Mouse (Mus musculus): ENCODE measurements around the gene Slc43a3. TPM values are rescaled to one million over a fixed set of nuclear protein-coding genes. Genes with fewer than 3 reads are reported as not detected.
A peak's percentile ranks its signal among the peaks of the same experiment; 100 is the strongest.

Slc43a3 gene
- total RNA-seq, 2 experiments from 2014 or later = 0.30 to 0.58 TPM

DNA sequence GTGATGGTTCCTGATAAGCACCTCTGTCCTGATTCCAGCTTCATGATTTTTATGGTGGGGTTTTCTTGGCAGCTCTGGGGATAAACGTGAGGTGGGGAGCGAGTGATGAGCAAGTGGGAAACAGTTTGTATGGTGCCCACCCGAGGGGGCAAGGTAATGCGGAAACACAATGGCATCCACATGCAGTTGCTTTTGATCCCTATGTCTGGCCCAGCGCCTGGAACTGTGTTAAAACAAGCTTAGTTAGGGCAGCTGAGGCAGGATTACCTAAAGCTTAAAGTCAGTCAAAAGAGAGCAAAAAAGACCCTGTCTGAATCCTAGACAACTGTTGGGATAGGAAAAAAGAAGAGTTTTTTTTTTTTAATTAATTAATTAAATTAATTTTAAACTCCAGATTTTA, 1.3 kb upstream of the Slc43a3 start:
- DNase-seq (ENCODE audit: low spot score in 2 of 2) = no peak

DNA sequence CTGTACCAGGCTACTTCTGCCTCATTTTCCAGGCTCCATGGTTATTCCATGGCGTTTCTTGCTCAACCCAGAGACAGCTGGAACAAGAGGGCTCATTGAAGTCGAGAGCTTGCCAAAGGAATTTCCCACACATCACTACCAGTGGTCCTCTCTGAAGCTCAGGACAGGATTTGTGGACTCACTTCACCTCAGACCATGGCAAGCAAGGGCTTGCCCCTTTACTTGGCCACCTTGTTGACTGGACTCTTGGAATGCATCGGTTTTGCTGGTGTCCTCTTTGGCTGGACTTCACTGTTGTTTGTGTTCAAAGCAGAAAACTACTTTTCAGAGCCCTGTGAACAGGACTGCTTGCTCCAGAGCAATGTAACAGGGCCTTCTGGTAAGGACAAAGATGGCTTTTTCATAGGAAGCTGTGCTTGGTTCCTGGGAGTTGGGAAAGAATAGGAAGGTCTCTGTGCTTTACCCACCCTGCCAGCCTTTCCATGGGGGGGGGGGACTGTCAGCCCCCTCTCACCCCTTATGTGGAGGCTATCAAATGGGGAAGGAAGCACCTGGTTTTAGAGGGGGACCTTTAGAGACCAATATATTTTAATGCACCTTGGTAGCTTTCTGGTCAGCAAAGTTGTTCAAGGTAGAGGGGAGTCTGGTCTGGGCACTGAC, 1.2 kb downstream of the Slc43a3 start:
- DNase-seq (ENCODE audit: low spot score in 2 of 2) = no peak

DNA sequence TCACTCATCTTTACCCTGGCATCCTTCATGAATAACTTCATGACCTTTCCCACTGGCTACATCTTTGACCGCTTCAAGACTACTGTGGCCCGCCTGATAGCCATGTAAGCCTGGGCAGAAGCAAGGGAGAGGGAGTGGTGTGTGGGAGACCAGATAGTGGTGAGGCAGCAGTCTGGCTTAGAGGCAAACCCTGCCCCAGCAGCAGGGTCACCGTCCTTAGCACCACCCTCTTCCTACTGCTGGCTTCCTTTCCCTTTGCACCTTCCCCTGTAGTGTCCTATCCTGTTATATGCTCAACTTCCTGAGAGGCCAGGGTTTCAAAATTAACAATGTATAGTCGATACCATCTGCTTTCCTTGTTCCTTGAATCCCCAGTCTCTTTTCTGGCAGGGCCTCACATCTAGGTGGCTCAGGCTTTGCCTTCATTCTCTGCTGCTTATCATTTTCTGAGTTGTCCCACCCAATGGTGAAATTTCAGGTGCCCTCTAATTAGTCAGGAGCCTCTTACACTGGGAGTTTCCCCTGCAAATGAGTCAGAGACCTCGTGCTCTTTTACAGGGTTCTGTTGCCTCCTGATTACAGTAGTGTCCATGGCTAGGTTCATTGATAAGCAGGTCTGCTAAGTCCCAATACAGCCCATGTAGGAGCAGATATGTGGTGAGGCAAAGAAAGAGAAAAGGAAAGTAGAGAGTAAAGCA, 2.0 kb downstream of the Slc43a3 start:
- DNase-seq (ENCODE audit: low spot score in 2 of 2) = no peak

DNA sequence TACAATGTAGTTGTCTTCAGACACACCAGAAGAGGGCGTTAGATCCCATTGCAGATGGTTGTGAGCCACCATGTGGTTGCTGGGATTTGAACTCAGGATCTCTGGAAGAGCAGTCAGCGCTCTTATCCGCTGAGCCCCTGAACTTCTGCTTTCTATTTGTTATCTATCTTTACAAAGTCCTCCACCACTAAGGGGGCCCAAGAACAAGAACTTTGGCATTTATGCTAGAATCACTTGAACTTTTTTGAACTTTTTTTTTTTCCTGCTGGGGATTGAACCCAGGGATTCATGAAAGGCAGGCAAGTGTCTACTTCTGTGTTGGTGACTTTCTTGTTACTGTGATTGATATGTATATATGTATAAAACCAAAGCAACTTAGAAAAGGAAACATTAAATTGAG, 2.9 kb downstream of the Slc43a3 start:
- no peak for DNase-seq (ENCODE audit: low spot score in 2 of 2)

DNA sequence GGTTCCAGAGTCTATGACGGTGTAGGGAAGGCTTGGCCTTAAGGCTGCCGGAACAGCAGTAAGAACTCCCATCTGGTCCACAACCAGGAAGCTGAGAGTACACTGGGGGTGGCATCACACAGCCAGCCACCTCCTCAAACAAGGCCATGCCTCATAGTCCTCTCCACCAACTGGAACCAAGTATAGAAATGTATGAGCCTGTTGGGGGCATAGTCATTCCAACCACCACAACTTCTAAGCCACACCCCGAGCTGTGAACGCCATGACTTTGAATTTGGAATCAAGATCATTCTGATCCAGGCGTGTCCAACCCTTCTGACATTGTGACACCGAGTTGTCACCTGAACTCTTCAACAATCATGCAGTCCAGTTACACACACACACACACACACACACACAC, 3.3 kb downstream of the Slc43a3 start:
- DNase-seq (ENCODE audit: low spot score in 2 of 2) = no peak

DNA sequence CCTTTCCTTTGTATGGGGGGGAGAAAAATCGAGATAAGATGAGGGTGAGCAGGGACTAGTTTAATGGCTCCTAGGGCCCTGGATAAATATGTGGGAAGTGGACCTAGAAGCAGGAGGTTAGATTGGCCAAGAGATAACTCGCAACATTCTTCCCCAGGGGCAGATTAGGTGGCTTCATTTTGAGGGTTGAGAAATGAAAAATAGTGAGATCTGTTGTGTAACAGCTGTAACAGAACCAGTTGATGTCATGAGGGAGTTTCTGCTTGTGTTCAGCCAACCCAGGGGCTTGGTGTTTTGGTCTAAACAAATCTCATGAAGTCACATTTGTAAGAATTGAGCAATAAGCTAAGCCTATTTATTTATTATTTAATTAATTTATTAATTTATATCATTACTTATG, 5.0 kb downstream of the Slc43a3 start:
- no peak for DNase-seq (ENCODE audit: low spot score in 2 of 2)

DNA sequence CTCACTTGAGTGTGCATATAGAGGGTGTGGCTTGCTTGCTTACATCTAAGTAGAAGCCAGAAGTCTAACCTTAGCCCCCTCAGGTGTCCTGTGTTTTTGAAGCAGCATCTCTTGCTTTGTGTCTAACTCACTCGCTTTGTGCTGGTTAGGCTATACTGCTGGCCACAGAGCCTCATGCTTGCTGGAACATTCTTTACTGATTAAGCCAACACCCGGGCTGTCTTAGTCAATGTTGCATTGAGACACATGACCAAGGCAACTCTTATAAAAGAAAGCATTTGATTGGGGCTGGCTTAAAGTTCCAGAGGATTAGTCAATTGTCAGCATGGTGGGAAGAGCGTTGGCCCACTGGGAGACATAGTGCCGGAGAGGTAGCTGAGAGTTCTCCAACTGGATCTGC, 5.4 kb downstream of the Slc43a3 start:
- no peak for DNase-seq (ENCODE audit: low spot score in 2 of 2)

DNA sequence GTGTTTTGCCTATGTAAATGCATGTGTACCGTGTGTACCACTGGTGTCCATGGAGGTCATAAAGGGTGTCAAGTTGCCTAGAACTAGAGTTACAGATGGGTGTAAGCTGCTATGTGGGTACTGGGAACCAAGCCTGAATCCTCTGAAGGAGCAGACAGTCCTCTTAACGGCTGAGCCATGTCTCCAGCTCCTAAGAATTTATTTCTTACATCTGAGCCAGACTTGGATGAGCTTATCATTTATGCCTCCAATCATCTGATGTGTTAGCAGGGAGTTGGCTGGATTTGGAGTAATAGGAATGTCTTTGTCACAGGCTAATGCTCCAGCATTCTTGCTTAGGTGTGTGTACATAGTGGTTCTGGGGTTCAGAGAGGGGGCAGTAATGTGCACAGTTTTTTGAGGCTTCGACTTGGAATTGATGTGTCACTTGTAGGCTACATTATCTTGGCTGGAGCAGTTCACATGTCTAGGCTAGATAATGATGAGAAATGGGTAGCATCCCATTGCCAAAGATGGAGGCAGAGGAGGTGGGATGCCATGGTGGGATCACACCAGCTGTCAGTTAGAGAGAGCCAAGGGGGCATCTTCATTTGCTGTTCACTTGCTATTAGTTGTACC, 10.9 kb downstream of the Slc43a3 start:
- DNase-seq (ENCODE audit: low spot score in 2 of 2) = no peak

DNA sequence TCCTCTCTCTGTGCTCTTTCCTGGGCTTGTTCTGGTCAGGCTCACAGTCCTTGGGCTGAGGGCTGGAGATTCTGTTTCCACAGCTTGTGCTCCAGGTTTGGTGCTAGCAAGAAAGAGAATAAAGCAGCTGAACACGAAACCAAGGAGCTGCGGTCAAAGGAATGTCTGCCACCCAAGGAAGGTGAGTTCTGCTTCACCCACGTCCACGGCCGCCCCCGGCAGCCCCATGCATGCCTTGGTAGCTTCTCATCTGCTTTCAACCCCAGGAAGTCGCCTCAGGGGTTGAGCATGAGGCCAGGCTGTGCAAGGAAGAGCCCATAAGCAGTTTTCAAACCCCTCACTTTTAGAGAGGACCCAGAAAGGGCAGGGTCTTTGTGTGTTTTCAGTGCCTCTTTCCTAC, 11.9 kb downstream of the Slc43a3 start:
- DNase-seq (ENCODE audit: low spot score in 2 of 2) = no peak

DNA sequence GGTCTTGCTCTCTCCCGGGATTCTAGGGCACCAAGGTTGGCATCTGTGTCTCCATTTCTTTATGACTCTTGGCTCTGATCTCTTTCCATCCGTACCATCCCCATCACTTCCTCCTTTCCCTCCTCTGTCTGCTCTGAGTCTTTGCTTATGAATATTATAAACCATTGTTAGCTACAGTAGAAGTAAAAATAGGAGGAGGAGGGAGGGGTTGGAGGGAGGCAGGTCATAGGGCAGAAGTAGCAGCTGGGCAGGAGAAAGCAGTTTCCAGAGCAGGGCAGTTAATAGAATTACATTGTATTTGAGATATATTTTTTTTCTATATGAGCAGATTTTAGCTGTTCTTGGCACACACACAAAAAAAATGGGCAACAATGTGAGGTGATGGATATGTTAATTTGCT, 12.3 kb downstream of the Slc43a3 start:
- DNase-seq (ENCODE audit: low spot score in 2 of 2) = no peak

DNA sequence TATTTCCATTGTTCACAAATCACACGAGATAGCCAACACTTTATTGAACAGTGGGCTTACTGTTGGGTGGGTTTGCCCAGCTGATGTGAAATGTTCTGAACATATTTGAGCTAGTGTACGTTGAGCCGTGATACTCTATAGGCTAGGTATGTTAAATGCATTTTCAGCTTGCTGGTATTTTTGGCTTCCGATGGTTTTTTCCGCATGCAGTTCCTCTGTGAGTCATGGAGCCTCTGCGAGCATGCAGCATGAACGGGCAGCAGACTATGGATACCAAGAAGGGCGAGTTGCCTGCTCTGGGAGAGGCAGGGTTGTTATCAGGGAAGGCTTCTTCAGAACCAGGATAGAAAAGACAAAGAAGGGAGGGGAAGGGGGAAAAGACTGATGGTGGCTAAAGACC, 14.6 kb downstream of the Slc43a3 start:
- DNase-seq (ENCODE audit: low spot score in 2 of 2) = no peak

DNA sequence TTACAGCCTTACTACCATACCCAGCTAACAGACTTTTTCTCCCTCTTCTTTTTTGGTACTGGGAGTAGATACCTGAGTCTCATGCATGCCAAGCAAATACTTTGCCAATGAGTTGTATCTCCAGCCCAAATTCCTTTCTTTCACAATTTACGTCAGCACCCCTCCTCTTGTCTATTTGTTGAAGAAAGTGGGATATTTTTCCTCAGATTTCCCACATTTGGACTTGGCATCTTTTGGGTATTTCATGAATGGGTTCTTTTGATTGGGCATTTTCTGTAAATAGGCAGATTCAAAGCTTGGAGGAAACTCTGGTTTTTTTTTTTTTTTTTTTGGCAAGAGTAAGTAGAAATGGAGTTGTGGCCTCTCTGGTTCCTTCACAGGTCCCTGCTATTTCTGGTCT, 15.9 kb downstream of the Slc43a3 start:
- no peak for DNase-seq (ENCODE audit: low spot score in 2 of 2)

DNA sequence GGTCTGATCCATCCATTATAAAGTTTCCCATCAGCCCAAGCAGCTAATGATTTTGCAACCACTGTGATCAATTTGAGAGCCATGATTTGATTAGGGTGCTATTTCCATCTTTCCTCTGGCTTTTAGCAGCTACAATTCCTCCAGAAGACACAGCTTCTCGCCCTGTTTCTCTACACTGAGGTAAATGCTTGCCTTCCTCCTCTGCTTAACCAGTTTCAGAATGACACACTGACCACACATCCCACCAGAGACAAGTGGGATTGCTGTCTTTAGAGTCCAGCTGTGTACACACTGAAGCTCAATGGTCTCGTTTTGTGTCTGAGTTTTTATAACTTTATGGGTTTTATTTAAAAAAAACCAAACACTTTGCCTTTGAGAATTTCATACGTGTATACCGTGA, 16.3 kb downstream of the Slc43a3 start:
- DNase-seq (ENCODE audit: low spot score in 2 of 2) = no peak

DNA sequence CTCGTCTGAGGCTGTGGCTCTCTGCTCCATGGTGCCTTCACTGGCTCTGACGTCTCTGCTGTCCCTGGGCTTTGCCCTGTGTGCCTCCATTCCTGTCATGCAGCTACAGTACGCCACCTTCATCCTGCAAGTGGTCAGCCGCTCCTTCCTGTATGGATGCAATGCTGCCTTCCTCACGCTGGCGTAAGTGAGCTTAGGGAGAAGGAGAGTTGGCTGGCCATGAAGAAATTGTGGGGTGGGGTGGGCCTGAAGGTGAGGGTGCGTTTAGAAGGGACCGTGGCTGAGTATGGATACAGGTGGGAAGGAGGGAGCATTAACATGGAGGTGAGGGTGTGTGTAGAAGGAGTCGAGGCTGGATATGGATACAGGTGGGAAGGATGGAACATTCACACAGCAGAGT, 19.1 kb downstream of the Slc43a3 start:
- DNase-seq (ENCODE audit: low spot score in 2 of 2) = no peak

DNA sequence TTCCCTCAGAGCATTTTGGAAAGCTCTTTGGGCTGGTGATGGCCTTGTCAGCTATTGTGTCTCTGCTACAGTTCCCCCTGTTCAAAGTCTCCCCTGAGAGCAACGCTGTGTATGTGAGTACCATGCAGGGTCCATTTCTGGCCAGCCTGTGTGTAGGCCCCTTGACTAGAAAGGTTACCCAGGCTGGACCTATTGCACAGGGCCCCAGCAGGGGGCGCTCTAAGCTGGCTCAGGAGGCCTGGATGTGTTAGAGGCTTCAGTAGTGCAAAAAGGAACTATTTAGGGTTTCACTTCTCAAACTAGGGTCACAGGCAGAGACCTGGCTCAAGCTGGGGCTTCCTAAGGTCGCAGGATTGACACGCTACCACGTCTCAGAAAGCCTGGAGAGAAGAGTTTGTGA, 19.9 kb downstream of the Slc43a3 start:
- DNase-seq (ENCODE audit: low spot score in 2 of 2) = peak in 1 of 2 experiments; percentile 55

DNA sequence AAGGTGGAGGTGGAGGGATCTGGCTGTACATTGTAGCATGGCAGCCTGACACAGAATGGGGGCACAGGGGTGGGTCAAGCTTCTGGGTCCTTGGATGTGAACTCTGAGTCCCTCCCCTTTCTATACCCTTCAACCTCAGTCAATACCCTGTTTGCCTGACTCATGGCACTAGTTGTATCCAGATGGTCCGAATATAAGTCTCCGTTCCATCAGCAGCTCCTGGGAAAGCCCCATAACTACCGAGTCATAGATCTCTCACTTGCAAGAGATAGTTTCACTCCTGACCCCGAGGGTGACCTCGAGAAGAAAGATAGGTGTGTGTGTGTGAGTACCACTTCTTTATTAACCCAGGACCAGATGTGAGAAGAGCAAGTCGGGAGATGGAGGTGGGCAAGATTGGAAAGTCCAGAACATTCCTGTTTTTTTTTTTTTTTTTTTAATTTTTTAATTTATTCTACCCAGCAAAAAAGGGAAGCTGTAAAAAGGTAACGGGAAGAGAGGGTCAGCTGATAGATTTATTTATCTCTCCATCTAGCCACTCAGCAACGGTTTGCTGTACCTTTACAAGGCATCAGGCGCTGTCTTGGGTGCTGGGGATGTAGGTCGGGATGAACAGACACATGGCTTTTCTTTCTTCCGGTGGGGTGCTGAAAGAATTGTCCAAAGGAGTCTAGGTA, 22.3 kb downstream of the Slc43a3 start:
- no peak for DNase-seq (ENCODE audit: low spot score in 2 of 2)

DNA sequence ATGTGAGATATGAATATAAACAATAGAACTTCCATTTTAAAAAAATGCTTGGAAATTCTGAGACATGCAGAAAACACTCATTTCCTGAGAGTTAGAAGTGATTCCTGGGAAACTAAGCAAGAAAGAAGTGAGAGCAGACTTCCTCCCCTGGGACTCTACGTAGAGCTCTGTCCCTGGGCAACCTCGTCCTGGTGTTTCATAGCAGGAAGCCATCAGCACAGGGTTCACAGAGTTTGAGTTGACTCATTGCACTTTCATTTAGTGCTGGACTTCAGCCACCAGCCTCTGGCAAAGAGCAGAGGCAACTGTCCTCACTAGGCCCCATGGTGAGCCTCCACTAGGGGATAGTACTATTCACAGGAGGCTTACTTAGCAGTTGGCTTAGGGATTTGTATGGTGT, 24.9 kb downstream of the Slc43a3 start:
- no peak for DNase-seq (ENCODE audit: low spot score in 2 of 2)

DNA sequence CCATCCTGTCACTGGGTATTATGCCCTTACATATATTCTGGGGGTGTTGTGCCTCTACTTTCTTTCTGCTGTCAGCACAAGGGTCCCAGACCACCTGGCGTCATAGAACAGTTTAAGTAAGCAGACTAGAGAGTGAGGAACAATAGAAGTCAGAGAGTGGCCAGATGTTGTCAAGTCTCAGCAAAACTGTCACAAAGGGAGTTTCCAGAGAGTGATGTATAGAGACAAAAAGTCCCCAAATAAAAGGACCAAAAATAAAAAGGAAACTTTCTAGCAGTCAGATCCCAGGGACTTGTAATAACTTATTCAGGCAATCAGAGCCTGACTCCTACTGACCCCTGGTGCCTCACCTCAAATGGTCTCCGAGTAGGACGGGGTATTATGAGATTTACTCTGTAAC, 25.5 kb downstream of the Slc43a3 start:
- no peak for DNase-seq (ENCODE audit: low spot score in 2 of 2)

DNA sequence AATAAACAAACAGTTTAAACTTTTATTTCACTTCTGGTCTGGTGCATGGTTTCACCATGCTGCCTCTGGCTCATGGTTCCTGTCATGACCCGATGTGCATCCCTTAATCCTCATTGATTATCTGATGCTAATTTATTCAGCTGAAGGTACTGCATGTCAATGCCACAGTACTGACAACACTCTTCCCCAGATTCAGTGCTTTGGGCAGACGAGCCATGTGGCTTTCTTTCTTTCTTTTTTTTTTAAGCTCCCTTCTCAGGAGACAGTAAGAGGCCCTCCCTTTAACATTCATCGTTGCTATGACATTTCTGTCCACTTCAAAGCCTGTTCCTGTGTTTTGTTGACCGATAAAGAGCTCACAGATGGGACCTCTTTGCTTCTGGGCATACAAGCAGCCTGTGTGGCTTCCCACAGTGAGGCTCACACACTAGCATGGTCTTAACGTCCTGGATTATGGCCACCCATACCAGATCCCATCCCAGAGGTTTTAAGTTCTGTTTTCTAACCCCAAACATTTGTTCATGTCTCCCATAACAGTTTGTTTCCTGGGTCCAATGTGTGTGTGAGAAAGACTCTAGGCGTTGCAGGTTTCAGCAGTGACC, 26.6 kb downstream of the Slc43a3 start:
- DNase-seq (ENCODE audit: low spot score in 2 of 2) = no peak

DNA sequence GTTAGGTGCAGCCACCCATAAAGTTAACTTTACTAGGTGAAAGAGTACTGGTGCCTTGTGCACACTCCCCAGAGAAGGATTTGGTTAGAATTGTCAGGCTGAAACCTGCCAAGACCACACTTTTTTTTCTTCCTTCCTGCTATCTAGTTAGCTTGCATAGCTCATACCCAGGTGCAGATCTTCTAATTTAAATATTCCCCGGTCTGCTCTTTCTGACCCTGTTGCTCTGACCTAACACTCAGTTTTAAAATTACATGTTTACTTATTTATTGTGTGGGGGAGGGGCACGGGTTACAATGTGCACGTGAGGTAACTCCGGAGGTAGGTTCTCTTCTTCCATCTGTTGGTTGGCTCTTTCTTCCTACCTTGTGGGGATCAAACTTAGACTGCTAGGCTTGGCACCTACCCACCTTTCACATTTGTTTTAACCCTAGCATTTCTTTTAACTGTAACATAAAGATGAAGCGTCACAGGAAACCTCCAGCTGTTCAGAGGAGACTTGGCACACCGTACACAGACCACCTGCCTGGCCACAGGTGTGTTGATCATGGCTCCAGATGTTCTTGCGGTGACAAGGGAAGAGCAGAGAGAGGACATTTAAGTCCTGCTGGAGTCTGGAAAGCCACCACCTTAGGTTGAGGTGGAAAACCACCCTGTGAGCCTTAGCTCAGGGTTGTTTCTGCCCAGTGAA, 27.9 kb downstream of the Slc43a3 start:
- no peak for DNase-seq (ENCODE audit: low spot score in 2 of 2)

DNA sequence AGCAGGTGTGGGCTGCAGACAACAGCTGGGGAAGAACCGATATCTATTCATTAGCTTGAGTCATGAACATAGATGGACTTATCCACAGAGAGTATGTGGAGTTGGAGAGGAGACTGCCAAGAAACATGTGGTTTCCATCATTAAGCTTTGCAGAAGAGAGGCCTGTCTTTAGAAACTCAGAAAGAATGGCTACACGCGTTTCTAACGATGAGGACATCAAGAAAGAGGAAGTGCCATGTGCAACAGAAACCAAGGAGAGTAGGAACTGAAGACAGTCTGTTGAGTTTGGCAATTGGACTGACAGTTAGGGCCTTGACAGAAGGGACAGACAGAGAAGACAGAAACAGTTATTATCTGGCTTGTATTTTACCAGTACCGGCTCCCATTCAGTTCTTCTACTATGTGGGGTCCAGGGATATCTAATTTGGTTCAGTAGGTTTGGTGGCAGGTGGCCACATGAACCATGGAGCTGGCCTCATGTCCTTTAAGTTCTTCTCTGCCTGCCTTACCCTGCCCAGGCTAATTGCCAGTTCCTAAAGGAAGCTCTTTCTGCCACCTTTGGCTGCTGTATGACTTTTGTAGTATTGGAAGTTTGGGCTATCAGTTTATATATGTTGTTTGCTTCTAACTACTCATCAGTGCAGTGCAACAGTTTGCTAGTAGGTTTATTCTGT, 31.1 kb downstream of the Slc43a3 start:
- no peak for DNase-seq (ENCODE audit: low spot score in 2 of 2)

Measured in layer of hippocampus, adult 18-20 months (tissue).